Mouse (Mus musculus): ENCODE measurements around the gene Wdr19.
A peak's percentile ranks its signal among the peaks of the same experiment; 100 is the strongest.

Wdr19 gene

DNA sequence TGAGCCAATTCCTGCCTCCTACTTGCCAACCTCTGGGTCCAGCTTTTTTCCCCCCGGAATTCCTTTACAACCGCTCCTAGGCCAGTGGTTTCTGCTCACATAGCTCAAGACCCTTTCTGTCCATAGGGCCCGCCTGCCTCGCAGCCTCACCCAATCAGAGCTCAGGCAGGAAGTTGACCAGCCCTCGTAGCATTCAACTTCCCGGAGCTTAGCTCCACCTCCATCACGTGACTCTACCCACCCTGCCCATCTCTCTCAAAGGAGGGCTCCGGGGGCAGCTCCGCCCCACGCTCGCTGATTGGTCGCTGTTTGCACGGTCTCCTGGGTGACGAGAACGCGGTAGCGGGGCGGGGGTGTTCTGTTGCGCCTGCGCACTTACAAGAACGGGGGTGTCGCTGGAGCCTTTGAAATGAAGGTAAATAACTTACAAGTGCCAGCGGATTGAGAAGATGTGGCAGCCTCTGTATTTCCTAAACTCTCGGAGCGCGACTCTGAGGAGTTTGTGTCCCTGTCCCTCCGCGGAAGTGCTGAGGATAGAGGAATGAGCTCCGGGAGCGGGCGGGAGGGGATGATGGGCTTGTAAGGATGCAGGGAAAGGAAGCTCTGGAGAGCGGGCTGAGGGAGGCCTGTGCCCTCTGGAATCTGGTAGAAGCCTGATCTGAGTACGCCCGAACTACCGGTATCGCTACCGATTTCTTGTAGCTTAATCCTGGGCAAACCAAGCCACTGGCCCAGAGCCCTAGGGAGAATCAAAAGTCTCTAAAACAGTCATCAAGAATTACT lies at the start of gene Wdr19:
Gene Wdr19, plus strand, starts transcription at position 351 of the 783 bp plus-strand sequence.
- peak; percentile 100 for DNase-seq

DNA sequence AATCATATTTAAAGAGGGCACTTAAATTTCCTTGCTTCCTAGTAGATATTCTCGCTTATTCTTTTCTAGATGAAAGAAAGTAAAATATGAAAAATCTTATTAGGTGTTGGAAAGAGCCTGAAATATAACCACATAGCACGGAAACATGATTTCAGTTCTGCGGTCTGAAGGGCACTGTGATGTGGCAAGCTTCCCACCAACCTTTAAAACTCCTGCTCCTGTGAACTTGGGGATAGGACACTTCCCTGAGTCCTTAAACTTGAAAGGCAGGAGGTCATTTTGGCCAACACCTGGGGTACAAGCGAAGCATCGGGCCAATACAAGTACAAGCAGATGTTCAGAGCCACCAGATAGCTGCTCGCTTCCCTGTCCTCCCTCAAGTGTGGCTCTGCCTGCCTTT lies 49.8 kb upstream of the Wdr19 start:
- DNase-seq, result no peak

DNA sequence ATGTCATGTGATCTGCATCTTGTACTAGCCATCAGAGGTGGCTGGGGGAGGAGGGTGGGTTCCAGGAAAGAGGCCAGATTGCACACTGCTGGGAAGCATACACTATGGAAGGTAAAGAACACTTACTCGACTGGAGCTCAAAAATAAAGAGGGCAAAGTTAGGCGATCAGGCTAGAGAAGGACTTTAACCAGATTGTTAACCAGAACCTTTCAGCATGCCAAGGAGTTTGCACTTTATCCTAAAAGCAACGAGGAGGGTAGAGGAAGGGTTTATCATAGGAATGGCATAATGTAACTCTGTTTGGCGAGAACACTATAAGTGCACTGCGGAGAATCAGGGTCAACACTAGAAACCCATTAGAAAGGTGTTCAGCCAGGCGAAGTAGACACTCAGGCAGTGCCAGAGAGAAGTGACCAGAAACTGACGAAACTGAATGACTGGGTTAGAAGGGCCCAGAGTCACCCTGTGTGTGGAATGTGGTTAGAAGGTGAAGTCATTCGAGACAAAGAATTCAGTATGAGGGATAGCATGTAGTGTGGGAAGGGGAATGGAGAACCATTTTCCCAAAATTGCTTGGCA lies 49.0 kb upstream of the Wdr19 start:
- no peak for DNase-seq

DNA sequence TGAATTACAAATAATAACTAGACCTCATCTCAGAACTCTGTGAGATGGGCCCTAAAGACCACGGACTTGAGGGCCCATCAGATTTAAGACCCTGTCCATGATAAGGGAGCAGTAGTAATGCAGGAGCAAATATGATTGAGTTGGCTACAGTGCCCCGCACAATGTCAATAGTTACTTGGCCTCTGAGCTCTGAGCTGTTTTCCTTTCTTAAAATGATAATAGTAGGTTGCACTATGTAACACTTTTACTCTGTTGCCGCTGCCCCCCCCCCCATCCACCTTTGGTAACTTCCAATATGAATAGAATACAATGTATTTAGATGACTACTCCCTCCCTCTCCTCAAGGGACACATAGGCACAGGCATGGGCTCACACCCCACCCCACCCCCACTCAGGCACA lies 48.2 kb upstream of the Wdr19 start:
- no peak for DNase-seq

DNA sequence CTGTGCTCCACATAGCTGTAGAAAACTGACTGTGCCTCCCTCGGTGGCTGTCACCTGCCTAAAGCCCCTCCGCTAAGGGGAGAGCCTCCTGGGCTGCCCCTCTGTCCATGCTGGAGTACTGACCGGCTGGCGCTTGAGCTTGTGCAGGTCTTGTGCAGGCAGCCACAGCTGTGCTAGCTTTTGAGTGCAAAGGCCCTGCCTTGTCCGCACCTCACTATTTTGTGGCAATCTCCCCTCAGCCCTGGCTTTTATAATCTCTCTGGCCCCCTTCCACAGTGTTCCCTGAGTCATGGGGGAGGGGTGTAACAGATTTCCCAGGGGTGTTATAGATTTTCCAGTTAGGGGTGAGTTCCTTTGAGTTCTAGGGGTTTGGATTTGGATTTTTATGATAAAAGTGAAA lies 47.7 kb upstream of the Wdr19 start:
- no peak for DNase-seq

DNA sequence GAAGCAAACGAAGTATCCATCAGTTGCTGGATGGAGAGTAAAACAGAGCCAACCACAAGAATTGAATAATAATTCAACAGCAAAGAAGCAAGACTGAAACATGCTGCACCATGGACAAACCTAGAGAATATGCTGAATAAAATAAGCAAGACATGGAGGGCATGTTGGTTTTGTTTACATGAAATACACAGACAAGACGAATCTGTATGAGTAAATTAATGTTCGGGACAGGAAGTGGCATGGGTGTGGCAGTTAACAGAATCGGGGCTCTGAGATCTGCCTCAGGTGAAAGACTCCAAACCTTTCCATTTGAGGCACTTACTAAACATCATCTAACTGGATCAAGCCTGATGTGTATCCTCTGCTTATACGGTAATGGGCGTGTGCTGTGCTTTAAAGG lies 45.2 kb upstream of the Wdr19 start:
- no peak for DNase-seq

DNA sequence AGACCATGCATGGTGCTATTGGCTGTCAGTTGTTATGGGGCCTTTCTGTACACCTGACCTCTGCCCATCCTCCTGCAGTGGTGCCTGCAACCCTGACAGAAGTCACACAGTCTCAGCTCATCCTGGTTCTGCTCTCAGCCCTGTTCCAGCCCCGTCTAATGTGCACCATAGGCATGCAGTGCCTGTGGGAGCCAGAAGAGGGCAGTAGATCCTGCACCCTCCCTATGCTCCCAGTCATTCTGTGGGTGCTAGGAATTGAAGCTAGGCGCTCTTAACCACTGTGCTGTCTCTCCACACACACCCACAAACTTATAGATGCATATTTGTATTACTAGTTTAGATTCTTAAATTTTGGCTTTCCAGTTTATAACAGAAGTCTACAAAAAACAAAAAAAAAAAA lies 42.6 kb upstream of the Wdr19 start:
- no peak for DNase-seq

DNA sequence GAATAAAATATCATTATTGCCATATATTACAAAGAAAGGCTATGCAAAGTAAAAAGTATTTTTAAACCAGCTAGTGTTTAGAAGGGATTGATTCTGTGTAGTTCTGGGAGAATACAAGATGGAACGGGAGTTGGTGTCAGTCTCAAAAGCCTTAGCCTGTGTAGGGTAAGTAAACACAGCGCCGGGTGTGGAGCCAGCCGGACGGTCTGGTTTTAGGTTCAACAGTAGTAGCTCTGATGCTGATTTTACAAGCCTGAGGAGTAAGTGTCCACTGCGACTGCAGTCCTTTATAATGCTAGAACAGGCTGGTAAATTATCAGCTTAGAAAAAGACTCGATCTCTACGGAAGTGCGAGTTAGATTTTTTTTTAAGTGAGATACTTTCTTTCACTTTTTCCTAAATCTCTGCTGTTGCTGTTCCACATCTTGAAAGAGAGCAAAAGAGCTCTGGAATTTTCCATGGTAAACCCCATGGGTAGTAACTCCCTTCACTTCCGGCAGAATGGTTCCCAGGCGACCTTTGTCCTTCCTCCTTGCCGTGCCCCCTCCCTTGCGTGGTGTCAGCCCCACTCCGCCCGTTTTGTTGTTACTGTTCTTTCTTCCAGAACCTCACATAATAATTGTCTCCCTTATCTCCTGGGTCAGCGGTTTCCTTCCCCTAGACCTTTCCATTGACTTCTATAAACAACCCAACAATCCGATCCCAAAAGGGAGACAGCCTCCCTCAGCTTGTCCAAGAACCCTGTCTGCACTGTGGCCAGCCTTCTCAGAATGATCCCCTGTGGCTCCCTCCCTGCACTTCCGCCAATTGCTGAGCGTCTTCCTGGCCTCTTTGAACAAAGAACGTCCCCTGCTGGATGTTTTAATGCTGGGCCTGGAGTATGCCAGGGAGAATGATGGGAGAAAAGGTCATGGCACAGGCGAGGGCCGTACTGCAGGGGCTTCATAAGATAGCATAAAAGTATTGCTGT lies 41.8 kb upstream of the Wdr19 start:
- no peak for DNase-seq

DNA sequence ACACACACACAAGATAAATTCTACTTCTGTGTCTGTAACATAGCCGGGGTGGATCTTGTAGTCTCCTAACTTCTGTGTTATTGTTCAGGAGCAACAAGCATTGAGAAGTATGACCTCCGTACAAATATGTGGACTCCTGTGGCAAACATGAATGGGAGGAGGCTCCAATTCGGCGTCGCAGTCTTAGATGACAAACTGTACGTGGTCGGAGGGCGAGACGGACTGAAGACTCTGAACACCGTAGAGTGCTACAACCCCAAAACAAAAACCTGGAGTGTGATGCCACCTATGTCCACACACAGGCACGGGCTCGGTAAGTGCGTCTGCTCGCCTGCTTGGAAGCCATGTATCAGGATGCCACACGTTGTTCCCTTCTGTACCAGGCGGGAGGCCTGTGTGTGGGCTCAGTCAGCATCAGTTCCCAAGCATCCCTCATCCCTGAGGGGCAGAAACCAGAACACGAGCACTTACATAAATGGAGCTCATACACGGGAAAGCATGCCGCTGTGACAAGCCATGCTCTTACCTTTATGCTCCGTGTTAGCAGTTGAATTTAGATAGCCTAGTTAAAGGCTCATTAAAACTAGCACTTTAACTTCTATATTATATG lies 40.7 kb upstream of the Wdr19 start:
- peak; percentile 59 for DNase-seq

DNA sequence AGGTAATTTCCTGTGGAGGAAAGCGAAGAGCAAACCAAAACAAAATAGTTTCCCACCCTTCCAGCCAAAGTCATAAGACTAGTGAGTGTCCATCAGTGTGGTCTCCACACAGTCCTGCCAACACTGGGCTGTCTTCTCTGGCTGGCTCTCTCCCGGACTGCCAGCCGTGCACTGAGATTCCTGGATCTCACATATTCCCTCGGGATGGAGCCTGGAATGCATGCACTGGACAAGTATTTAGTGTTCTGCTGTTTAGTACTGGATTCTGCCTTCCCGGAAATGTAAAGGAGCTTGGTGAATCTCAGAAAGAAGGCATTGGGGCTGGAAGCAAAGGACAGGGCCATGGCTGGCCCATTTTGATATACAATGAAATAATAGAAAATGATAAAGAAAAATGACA lies 36.5 kb upstream of the Wdr19 start:
- DNase-seq, result no peak

DNA sequence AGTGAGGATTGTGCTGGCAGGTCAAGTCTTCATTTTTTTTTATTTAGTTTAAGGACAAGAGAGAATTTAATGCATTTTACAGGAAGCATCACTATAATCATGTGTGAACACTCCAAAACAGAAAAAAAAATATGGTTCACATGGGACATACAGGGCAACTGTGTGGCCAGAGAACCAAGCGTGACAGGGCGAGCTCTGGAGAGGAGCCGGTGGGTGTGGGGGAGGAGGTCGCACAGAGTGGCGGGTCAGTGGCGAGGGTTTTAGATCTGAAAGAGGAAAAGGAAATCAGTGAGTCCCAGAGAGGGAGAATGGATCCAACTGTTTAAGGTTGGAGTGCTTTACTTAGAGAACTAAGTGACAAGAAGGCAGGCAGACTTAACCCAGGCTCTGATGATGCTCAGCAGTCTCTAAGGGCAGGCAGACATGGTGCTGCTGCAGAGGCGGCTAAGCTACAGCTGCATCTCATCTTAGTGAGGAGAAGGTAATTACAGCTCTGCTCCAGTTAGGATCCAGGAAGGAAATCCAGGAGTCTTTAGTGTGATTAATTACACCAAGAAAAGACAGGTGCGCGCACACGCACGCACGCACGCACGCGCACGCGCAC lies 35.9 kb upstream of the Wdr19 start:
- no peak for DNase-seq

DNA sequence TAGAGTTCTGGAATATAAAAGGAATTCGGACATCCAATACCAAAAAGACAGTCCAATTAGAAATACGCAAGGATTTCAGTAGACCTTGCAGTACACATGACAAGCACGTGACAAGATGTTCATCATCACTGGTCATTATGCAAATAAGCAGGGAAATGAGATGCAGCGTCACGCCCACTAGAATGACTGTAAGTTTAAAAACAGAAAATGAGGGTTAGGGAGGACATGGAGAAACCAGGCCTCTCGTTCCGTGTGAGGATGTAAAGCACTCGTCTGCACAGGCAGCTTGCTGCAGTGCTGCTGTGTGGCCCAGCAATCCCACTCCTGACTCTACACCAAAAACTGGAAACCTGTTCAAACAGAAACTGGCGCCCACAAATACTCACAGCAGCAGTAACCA lies 29.3 kb upstream of the Wdr19 start:
- DNase-seq, result no peak

DNA sequence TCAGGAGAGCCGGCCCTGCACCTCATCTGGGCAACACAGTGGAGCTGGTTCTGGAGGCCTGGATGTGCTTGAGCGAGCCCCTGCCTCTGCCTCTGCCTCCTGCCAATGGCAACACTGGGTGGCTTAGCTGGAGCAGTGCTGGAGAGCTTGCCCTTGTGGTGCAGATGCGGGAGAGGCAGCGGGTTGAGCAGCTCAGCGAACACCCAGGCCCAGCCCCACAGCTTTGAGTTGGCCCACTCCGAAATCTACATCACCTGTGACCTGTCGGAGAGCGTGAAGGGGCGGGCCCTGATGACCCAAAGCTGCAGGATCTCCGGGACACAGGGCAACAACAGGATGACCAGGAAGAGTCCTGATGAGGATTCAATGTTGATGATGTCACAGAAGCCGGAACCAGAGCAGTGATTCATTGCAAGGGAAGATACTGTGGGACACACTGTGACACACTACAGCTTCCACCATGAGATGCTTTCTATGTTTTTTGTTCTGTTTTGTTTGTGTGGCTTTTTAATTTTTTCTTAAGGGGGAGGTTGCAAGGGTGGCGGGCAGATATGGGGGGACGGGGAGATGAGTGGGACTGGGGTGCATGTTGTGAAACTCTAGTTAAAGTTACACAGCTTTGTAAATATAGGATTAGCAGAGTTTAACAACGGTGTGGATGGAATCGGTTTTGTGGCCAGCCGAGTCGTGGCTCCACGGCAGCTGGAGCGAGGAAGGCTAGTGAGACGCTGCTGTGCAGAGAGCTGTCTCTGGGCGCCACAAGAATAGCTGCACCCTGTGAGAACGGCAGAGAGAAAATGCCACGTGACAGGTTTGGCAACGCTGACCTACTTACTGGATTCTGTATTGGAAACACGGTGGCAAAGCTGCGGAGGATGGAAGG lies 24.2 kb upstream of the Wdr19 start:
- peak; percentile 78 for DNase-seq

DNA sequence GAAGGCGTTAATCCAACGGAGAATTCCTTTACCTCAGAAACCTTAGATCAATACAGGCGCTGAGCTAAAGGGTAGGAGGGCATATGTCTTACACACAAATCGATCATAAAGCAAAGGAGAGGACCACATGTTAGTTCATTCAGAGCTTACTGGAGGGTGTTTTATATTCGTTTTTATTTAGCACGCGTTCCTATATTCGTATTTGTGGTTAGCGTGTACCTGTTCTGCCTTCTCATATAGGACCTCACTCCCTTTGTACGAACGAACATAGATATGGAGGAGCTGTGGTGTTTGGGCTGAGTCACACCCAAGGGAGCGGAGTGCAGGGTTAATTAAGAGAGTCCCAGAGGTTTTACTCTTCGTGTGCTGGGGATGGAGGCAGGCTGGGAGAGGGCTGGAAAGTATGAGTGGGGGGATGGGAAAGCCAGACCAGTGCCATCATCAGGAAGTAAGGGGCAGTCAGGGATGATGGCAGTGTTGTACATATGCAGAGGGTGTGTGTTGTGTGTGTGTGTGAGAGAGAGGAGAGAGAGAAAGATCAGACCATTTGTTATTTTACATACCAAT lies 23.5 kb upstream of the Wdr19 start:
- DNase-seq, result no peak

DNA sequence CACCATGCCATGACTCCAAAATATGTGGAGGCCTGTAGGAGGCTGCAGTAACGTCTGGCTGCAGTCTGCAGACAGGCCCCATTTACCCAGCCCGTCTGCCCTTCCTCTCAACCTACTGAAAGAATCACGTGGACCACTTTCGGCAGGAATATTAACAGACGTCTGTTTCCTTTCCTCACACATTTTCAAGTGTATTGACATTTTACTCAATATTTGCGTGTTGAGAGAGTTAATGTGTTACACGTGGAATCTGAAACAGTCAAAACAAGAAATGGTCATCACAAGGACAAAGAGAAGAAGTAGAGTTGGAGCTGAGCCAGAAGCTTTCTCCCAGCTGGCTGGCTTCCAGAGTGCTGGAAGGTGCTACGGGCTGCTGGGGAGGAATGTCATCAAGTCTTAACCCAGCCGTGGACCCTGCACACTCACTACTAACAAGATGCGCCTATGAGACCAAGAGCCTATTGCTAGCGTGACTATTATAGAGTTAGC lies 22.4 kb upstream of the Wdr19 start:
- DNase-seq, result no peak

DNA sequence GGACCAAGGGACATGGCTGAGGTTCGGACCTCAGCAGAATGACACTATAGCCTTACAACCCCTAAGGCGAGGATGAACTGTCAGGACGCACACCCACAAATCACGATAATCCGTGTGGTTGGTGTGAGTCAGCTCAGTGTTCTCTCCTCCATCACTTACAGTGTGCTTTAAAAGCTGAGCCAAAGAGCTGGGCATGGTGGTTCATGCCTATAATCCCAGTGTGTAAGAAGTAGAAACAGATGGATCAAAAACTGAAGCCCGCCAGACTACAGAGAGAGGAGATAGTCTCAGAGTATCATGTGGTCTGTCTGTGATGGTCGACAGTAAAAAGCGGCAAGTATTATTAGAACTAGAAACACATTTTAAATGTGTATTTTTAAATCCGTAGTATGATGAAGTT lies 21.0 kb upstream of the Wdr19 start:
- DNase-seq, result no peak

DNA sequence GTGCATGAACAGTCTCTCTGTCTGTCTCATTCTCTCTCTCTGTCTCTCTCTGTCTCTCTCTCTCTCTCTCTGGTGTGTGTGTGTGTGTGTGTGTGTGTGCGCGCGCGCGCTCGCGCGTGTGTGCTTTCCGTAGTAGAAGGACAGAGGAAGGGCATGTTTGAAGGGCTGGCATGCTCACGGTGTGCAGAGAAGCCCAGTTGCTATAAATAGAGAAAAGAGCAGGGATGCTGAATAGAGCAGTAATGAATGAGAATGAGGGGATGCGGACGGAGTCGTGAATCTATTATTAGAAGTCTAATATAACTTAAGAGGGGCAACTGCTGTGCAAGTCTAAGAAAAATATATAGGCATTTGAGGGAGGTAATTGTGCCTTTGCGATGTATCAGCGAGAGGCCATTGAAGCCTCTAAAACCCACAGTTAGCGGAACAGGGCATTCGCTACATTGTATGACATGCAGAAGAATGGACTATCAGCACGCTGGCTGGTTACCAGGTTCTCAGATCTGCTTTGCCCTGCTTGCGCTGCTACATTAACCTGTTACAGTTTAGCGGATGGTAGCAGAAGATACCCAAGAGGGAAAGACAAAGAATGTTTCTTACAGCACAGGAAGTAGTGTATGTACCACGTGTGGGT lies 18.2 kb upstream of the Wdr19 start:
- no peak for DNase-seq

DNA sequence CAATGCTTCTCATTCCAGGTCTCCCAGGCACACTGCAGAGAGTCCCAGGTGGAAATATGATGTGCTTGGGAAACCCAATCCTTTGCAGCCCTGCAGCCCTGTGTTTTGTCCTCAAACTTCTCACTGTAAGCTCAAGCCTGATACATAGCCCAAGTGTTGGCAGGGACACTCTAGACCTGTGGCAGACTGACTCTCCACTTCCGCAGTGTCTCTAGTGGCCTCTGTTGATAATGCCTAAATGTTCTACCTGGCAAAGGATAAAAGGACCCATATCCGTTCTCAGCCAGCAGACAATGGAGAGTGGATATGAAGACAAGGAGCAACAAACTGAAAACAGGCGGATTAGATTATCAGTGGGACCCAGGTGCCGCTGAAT lies 17.7 kb upstream of the Wdr19 start:
- DNase-seq, result no peak

DNA sequence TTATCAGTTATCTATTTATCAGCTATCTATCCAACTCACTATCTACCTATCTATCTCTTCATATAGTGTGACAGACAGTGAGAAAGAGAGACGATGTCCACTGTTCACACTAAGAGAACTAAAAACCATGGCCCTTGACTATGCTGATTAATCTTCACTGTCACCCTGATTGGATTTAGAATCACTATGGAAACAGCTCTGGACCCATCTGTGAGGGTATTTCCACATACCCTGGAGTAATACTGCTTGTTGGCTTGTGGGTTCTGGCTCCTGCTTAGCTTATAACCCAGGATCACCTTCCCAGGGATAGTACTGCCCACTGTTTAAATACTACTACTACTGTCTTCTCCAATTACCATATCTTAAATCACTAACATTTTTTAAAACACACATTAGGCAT lies 17.2 kb upstream of the Wdr19 start:
- DNase-seq, result no peak

DNA sequence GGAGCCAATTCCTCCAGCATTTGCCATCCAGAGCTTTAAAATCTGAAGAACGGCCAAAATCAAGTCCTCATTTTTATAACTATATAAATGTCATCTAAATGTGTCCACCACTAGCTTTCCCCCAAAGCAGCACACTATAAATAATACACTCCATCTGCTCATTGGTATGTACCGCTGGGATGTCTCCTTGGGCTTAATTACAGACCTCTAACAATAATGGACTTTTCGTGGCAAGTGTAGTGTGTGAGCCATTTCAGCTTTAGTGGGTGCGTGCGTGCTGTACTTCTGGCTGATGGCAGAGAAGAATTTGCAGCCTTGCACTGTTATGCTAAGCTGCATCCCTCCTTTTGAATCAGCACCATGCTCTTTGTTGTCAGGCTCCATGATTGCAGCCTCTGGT lies 7.9 kb upstream of the Wdr19 start:
- no peak for DNase-seq

DNA sequence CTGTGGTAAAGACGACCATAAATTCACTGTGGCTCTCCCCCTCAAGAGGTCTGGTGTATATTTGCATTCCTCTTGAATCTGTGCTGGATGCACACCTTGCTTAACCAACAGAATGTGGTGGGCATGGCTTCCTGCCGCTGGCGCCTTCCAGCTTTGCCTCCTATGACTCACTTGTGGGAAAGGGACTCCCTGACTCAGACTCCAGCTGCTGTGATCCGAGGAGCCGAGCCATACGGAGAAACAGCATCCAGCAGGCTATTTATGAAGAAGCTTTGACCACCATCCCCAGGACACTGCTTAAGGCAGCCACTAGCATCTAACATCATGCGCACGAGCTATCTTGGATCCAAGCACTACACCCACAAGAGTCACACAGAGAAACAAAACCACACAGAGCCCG lies 5.1 kb upstream of the Wdr19 start:
- no peak for DNase-seq

Data from layer of hippocampus, adult 9-11 months (tissue).